Mouse (Mus musculus) heart, embryonic 15.5 days (tissue): ENCODE results near the gene Masp2. TPM values are rescaled to one million over a fixed set of nuclear protein-coding genes. Genes with fewer than 3 reads are reported as not detected.

Source experiments
- ATAC-seq: fragments of 200-750 bp; cut with Nextera tagmentation; replicated peaks from 2 replicates; pipeline ENCODE4 v1.8.0; 2017; ENCODE audit warnings: low read depth, moderate TSS enrichment; ENCODE audit not compliant: insufficient number of reproducible peaks, insufficient read depth, low FRiP score
- H3K27ac ChIP-seq: fragments of 300-500 bp; sonication (generic); 2 replicates; pipeline ENCODE4 v1.5.1; 2015; ENCODE audit warnings: mild to moderate bottlenecking, inconsistent platforms
- H3K27me3 ChIP-seq: fragments of 300-500 bp; sonication (generic); 2 replicates; pipeline ENCODE4 v1.6.1; 2015; ENCODE audit warnings: inconsistent platforms
- H3K36me3 ChIP-seq: fragments of 300-500 bp; sonication (generic); 2 replicates; pipeline ENCODE4 v1.6.1; 2015; ENCODE audit warnings: mild to moderate bottlenecking, inconsistent platforms
- H3K4me1 ChIP-seq: fragments of 300-500 bp; sonication (generic); replicated peaks from 2 replicates; pipeline ENCODE4 v1.6.1; 2015; ENCODE audit warnings: inconsistent platforms
- H3K4me2 ChIP-seq: fragments of 300-500 bp; sonication (generic); 2 replicates; pipeline ENCODE4 v1.6.1; 2015; ENCODE audit warnings: inconsistent platforms, mild to moderate bottlenecking, moderate library complexity
- H3K4me3 ChIP-seq: fragments of 300-500 bp; sonication (generic); 2 replicates; pipeline ENCODE4 v1.5.1; 2015; ENCODE audit warnings: mild to moderate bottlenecking, inconsistent platforms
- H3K9ac ChIP-seq: fragments of 300-500 bp; sonication (generic); 2 replicates; pipeline ENCODE4 v1.6.1; 2015; ENCODE audit warnings: mild to moderate bottlenecking, inconsistent platforms
- H3K9me3 ChIP-seq: fragments of 300-500 bp; sonication (generic); replicated peaks from 2 replicates; pipeline ENCODE4 v1.6.1; 2016; ENCODE audit warnings: inconsistent platforms
- WGBS: fragments of 180-500 bp; shearing (Covaris S2); methylation state at CpG from one replicate; pipeline ENCODE4 v1.1.7; 2015; ENCODE audit warnings: mixed read lengths; 5-methylcytosine and 5-hydroxymethylcytosine counted together
- polyA plus RNA-seq: library from polyadenylated mRNA; unstranded; fragments of >200 nt; fragmentation: Nextera tagmentation; extraction: Ambion mirVana; gene quantifications from 2 replicates; pipeline ENCODE4 v1.2.1, GENCODE M21; 2015

Gene Masp2
- polyA plus RNA-seq, 1 experiment from 2014 or later = not detected

GRCm38 (mm10) chr4:148622485-148622884 is 20.1 kb downstream of the Masp2 start:
- Histone ChIP-seq H3K4me3 (no peak overlapping the region), H3K4me1 (peaks cover 39% of the 10 kb centered on the region), H3K9ac (no peak overlapping the region), H3K9me3 (no peaks in the 10 kb centered on the region), H3K27ac (no peak overlapping the region), H3K36me3 (peaks cover 69% of the 10 kb centered on the region), H3K27me3 (no peaks in the 10 kb centered on the region), H3K4me2 (no peak overlapping the region)
- no peak for ATAC-seq
- WGBS = 94% methylated on average over 4 of the region's 4 CpGs

- H3K4me3 ChIP-seq = no peak overlapping the region
- no peaks in the 10 kb centered on the region for H3K9me3 ChIP-seq
- WGBS = 88% methylated on average over 4 of the region's 4 CpGs
- H3K9ac ChIP-seq = no peak overlapping the region
- peaks cover 35% of the 10 kb centered on the region for H3K4me1 ChIP-seq
- H3K27ac ChIP-seq = no peak overlapping the region
- H3K27me3 ChIP-seq = no peaks in the 10 kb centered on the region
- no peak for ATAC-seq
- peaks cover 63% of the 10 kb centered on the region for H3K36me3 ChIP-seq
- no peak overlapping the region for H3K4me2 ChIP-seq
Observed at GRCm38 (mm10) chr4:148623609-148624008, 21.3 kb downstream of the Masp2 start.

GRCm38 (mm10) chr4:148625010-148625409 is 22.7 kb downstream of the Masp2 start:
- Histone ChIP-seq H3K4me1 (peaks cover 35% of the 10 kb centered on the region), H3K4me2 (peak overlapping the region; percentile 69), H3K4me3 (peak overlapping the region; percentile 88), H3K27me3 (no peaks in the 10 kb centered on the region), H3K9me3 (no peaks in the 10 kb centered on the region), H3K36me3 (peaks cover 49% of the 10 kb centered on the region), H3K27ac (no peak overlapping the region), H3K9ac (no peak overlapping the region; the same call in 1 of the 2 replicates)
- WGBS = 75% methylated on average over 10 of the region's 10 CpGs
- no peak for ATAC-seq

GRCm38 (mm10) chr4:148625756-148626622 is 23.6 kb downstream of the Masp2 start:
- Histone ChIP-seq H3K27me3 (no peaks in the 10 kb centered on the region), H3K4me2 (peak overlapping the region; percentile 69), H3K27ac (peak overlapping the region; percentile 95), H3K36me3 (peaks cover 41% of the 10 kb centered on the region), H3K4me1 (peaks cover 35% of the 10 kb centered on the region), H3K9me3 (no peaks in the 10 kb centered on the region), H3K4me3 (peak overlapping the region; percentile 88), H3K9ac (peak overlapping the region; percentile 98)
- under 1% methylated on average over 57 of the region's 57 CpGs for WGBS
- ATAC-seq = peak; percentile 63

- ATAC-seq = peak; percentile 96
- Histone ChIP-seq H3K36me3 (peaks cover 34% of the 10 kb centered on the region), H3K9ac (peak within 1 kb of the TSS; percentile 98), H3K4me1 (peaks cover 32% of the 10 kb centered on the region), H3K4me3 (peak within 1 kb of the TSS; percentile 88), H3K9me3 (no peaks in the 10 kb centered on the region), H3K27me3 (no peaks in the 10 kb centered on the region), H3K4me2 (peak within 1 kb of the TSS; percentile 69), H3K27ac (peak within 1 kb of the TSS; percentile 95)
- WGBS = under 1% methylated on average over 51 of the region's 51 CpGs
Observed at GRCm38 (mm10) chr4:148626623-148627185, 24.4 kb downstream of the Masp2 start, which contains the start of gene Tardbp. Tardbp (minus strand) TSS chr4:148627019.

GRCm38 (mm10) chr4:148627246-148627645 is 24.9 kb downstream of the Masp2 start:
- Histone ChIP-seq H3K36me3 (peaks cover 28% of the 10 kb centered on the region), H3K4me1 (peaks cover 32% of the 10 kb centered on the region), H3K4me3 (peak overlapping the region; percentile 88), H3K27ac (peak overlapping the region; percentile 95), H3K9ac (peak overlapping the region; percentile 98; the same call in 1 of the 2 replicates), H3K9me3 (no peaks in the 10 kb centered on the region), H3K27me3 (no peaks in the 10 kb centered on the region), H3K4me2 (peak overlapping the region; percentile 69)
- 61% methylated on average over 3 of the region's 3 CpGs for WGBS
- ATAC-seq = no peak

GRCm38 (mm10) chr4:148632013-148632692 is 29.8 kb downstream of the Masp2 start:
- H3K27me3 ChIP-seq = no peaks in the 10 kb centered on the region
- 58% methylated on average over 3 of the region's 3 CpGs for WGBS
- H3K9ac ChIP-seq = no peak overlapping the region
- no peak for ATAC-seq
- peaks cover 3% of the 10 kb centered on the region; the same call in 1 of the 2 replicates for H3K4me1 ChIP-seq
- H3K4me3 ChIP-seq = no peak overlapping the region
- no peaks in the 10 kb centered on the region for H3K9me3 ChIP-seq
- H3K36me3 ChIP-seq = no peaks in the 10 kb centered on the region
- H3K27ac ChIP-seq = no peak overlapping the region
- H3K4me2 ChIP-seq = no peak overlapping the region

- H3K4me1 ChIP-seq = no peaks in the 10 kb centered on the region
- no peak overlapping the region for H3K4me2 ChIP-seq
- H3K27me3 ChIP-seq = no peaks in the 10 kb centered on the region; the same call in 1 of the 2 replicates
- no peak overlapping the region for H3K4me3 ChIP-seq
- H3K9me3 ChIP-seq = no peaks in the 10 kb centered on the region
- WGBS = 59% methylated on average over 2 of the region's 2 CpGs
- H3K9ac ChIP-seq = no peak overlapping the region
- no peaks in the 10 kb centered on the region for H3K36me3 ChIP-seq
- ATAC-seq = no peak
- H3K27ac ChIP-seq = no peak overlapping the region
Observed at GRCm38 (mm10) chr4:148633395-148634061, 31.2 kb downstream of the Masp2 start.

- H3K9me3 ChIP-seq = no peaks in the 10 kb centered on the region
- no peaks in the 10 kb centered on the region; the same call in 1 of the 2 replicates for H3K27me3 ChIP-seq
- no peak overlapping the region for H3K27ac ChIP-seq
- ATAC-seq = no peak
- no peaks in the 10 kb centered on the region for H3K36me3 ChIP-seq
- H3K4me2 ChIP-seq = no peak overlapping the region
- H3K4me1 ChIP-seq = no peaks in the 10 kb centered on the region
- 74% methylated on average over 2 of the region's 2 CpGs for WGBS
- no peak overlapping the region for H3K9ac ChIP-seq
- H3K4me3 ChIP-seq = no peak overlapping the region
Observed at GRCm38 (mm10) chr4:148635309-148635708, 33.0 kb downstream of the Masp2 start.

- Histone ChIP-seq H3K27ac (no peak overlapping the region), H3K4me3 (no peak overlapping the region), H3K9ac (no peak overlapping the region), H3K36me3 (no peaks in the 10 kb centered on the region), H3K9me3 (no peaks in the 10 kb centered on the region), H3K4me1 (no peaks in the 10 kb centered on the region), H3K27me3 (no peaks in the 10 kb centered on the region; the same call in 1 of the 2 replicates), H3K4me2 (no peak overlapping the region)
- 30% methylated on average over 9 of the region's 9 CpGs for WGBS
- ATAC-seq = no peak
Observed at GRCm38 (mm10) chr4:148638302-148638701, 35.9 kb downstream of the Masp2 start.

GRCm38 (mm10) chr4:148639455-148639854 is 37.1 kb downstream of the Masp2 start:
- Histone ChIP-seq H3K4me2 (no peak overlapping the region), H3K4me3 (no peak overlapping the region), H3K27me3 (no peaks in the 10 kb centered on the region; the same call in 1 of the 2 replicates), H3K9me3 (no peaks in the 10 kb centered on the region), H3K9ac (no peak overlapping the region), H3K4me1 (peaks cover 11% of the 10 kb centered on the region), H3K27ac (no peak overlapping the region), H3K36me3 (no peaks in the 10 kb centered on the region)
- ATAC-seq = no peak
- WGBS = 76% methylated on average over 2 of the region's 2 CpGs
